Mouse (Mus musculus) neutrophil, adult 83 days (primary cell): ENCODE data around the gene Reg3a. TPM values are rescaled to one million over a fixed set of nuclear protein-coding genes. Genes with fewer than 3 reads are reported as not detected.

Experiments
- total RNA-seq, 2 experiments: library from RNA; stranded (reverse); gene quantifications; one replicate each; pipeline ENCODE4 v1.2.4; 2023

Gene Reg3a
- total RNA-seq = not detected

DNA sequence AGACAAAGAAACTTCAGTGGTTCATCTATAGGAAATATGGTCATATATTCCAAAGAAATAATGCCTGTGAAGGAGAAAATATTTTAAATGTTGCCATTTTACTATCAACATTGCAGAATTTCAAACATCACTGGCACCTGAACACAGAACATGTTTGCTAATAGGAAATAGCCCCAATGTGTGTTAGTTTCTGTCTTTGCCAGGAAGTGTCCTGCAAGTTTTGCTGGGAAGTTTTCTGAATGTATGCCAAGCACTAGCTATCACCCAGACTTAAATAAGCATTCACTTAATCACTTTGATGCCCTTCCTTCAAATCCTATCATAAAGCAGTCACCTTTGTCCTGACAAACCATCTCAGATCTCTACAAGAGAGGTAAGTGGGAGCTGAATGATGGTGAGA lies at the start of gene Reg3a:
Gene Reg3a (plus strand): TSS at position 301 of the 400 bp plus-strand sequence.

GRCm38 (mm10) chr6:78370357-78370756 lies 10.2 kb upstream of the Reg3a start, which contains the start of gene Reg3b:
TSS of gene Reg3b (plus strand) at chr6:78370657.

GRCm38 (mm10) chr6:78378765-78379164 lies 1.7 kb upstream of the Reg3a start, which contains the start of gene Reg3d:
TSS of gene Reg3d (minus strand) at chr6:78378865.

DNA sequence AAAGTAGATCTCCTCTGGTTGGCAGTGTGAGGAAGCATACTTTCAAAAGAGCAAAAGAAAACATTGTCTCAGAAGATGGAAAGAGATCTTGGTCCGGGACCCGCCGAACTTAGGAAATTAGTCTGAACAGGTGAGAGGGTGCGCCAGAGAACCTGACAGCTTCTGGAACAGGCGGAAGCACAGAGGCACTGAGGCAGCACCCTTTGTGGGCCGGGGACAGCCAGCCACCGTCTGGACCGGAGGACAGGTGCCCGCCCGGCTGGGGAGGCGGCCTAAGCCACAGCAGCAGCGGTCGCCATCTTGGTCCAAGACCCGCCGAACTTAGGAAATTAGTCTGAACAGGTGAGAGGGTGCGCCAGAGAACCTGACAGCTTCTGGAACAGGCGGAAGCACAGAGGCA lies 14.8 kb downstream of the Reg3a start, which contains the start of gene Reg2:
Gene Reg2 (plus strand): TSS at position 301 of the 400 bp plus-strand sequence.

DNA sequence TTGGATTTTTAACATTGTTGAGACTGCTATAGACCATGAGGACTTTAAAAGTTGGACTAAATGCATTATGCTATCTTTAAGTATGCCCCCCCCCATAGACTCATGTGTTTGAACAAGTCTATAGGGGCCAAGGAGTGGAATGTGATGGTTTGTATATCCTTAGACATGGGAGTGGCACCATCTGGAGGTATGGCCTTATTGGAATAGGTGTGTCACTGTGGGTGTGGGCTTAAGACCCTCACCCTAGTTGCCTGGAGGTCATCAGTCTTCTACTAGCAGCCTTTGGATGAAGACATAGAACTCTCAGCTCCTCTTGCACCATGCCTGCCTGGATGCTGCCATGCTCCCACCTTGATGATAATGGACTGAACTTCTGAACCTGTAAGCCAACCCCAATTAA lies 41.9 kb downstream of the Reg3a start, which contains the start of gene Reg1:
Gene Reg1 (plus strand): TSS at position 301 of the 400 bp plus-strand sequence.

Other genes starting within 250 kb of the Reg3a start
- not detected for gene Reg3b, start 10.1 kb upstream of the Reg3a start, total RNA-seq
- gene Reg3d, start 1.8 kb upstream of the Reg3a start, total RNA-seq = not detected
- gene Reg2, start 14.9 kb downstream of the Reg3a start, total RNA-seq = not detected
- gene Reg1, start 42.0 kb downstream of the Reg3a start, total RNA-seq = not detected
- not detected for gene Reg3g, start 88.2 kb downstream of the Reg3a start, total RNA-seq